Mouse (Mus musculus): ENCODE results near the gene Mrps7.

DNA sequence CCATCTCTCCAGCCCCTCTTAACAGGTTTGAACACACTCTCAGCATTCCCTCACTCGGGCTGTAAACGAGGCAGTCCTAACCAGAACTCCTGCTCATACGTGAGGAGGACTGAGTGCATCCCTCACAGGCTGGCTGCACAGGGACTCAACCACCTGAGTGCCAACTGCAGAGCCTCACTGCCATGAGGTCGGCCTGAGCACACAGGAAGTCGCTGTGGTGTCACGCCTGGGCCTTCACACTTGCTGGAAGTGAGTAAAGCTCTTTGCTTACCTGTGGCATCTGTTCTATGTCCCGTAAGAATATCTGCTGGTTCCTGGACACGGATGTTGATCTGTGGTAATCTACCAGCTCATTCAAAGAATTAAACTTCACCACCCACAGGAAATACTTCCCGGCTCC lies 42.7 kb downstream of the Mrps7 start:
- no peak for TF ChIP-seq CTCF (IDR thresholded peaks at IDR 0.05; ENCODE audit: extremely low read depth, insufficient read length, insufficient replicate concordance, low read depth, low read length)
- no peak for TF ChIP-seq POLR2A (IDR thresholded peaks at IDR 0.05; ENCODE audit: low read depth, low read length)

Data from small intestine, adult 2 months (tissue).